Comparison of ENCODE assay signal across 11 mouse cellular contexts in genomic region chr4:119637176-119637845, GRCm38 (mm10). TPM values are rescaled to one million over a fixed set of nuclear protein-coding genes. Genes with fewer than 3 reads are reported as not detected.
DNase-seq lines count a peak whose midpoint lies in the region; ATAC-seq lines count a peak whose summit lies in the region.
"Had no signal": no experiment of that assay in that cellular context is flagged by ENCODE, and none has a peak within 500 bp of the region (broad histone marks: within the 10 kb centered on the region; RNA-seq: fewer than 3 reads in every experiment).

Gene Guca2a (plus strand): TSS chr4:119637704.

- no peaks in the 10 kb centered on the region for H3K9me3 ChIP-seq in heart, embryonic 12.5 days (replicated peaks)
- no peaks in the 10 kb centered on the region for H3K9me3 ChIP-seq in midbrain, embryonic 10.5 days (replicated peaks)
- no peaks in the 10 kb centered on the region for H3K9me3 ChIP-seq in midbrain, embryonic 13.5 days
- no peaks in the 10 kb centered on the region for H3K9me3 ChIP-seq in intestine, embryonic 15.5 days
- no peaks in the 10 kb centered on the region for H3K9me3 ChIP-seq in stomach, embryonic 16.5 days (replicated peaks; ENCODE audit: control insufficient read depth, low read length)
- no peaks in the 10 kb centered on the region for H3K9me3 ChIP-seq in limb, embryonic 10.5 days (replicated peaks)
- H3K9me3 ChIP-seq: forebrain, embryonic 12.5 days; limb, embryonic 12.5 days had no signal

- no peak for ATAC-seq in heart, embryonic 12.5 days (ENCODE audit: insufficient number of reproducible peaks, low FRiP score)
- no peak for ATAC-seq in midbrain, embryonic 13.5 days
- peak; percentile 82 for ATAC-seq in intestine, embryonic 15.5 days
- peak; percentile 61; the same call in 1 of the 2 replicates for ATAC-seq in stomach, embryonic 16.5 days (ENCODE audit: insufficient read depth, low FRiP score)
- ATAC-seq: midbrain, embryonic 16.5 days had no signal

- no peak within 1 kb of the TSS for H3K4me3 ChIP-seq in heart, embryonic 12.5 days
- no peak within 1 kb of the TSS for H3K4me3 ChIP-seq in midbrain, embryonic 10.5 days
- H3K4me3 ChIP-seq in midbrain, embryonic 13.5 days (replicated peaks) = no peak within 1 kb of the TSS
- no peak within 1 kb of the TSS for H3K4me3 ChIP-seq in intestine, embryonic 15.5 days (replicated peaks)
- H3K4me3 ChIP-seq in stomach, embryonic 16.5 days (replicated peaks; ENCODE audit: low read length) = no peak within 1 kb of the TSS
- H3K4me3 ChIP-seq in limb, embryonic 10.5 days = no peak within 1 kb of the TSS
- H3K4me3 ChIP-seq: forebrain, embryonic 12.5 days; limb, embryonic 12.5 days had no signal

- H3K4me2 ChIP-seq in heart, embryonic 12.5 days = no peak within 1 kb of the TSS
- no peak within 1 kb of the TSS for H3K4me2 ChIP-seq in midbrain, embryonic 13.5 days (replicated peaks)
- H3K4me2 ChIP-seq in intestine, embryonic 15.5 days (replicated peaks) = no peak within 1 kb of the TSS
- no peak within 1 kb of the TSS for H3K4me2 ChIP-seq in stomach, embryonic 16.5 days (ENCODE audit: low read depth, low read length)
- H3K4me2 ChIP-seq: forebrain, embryonic 12.5 days; limb, embryonic 12.5 days had no signal

- peaks cover 56% of the 10 kb centered on the region for H3K4me1 ChIP-seq in heart, embryonic 12.5 days (replicated peaks)
- H3K4me1 ChIP-seq in midbrain, embryonic 10.5 days = peaks cover 13% of the 10 kb centered on the region; the same call in 1 of the 2 replicates
- peaks cover 26% of the 10 kb centered on the region for H3K4me1 ChIP-seq in midbrain, embryonic 13.5 days (replicated peaks)
- H3K4me1 ChIP-seq in intestine, embryonic 15.5 days (replicated peaks) = no peaks in the 10 kb centered on the region
- H3K4me1 ChIP-seq in stomach, embryonic 16.5 days (ENCODE audit: control insufficient read depth, insufficient read depth, low read length) = no peaks in the 10 kb centered on the region
- peaks cover 24% of the 10 kb centered on the region for H3K4me1 ChIP-seq in limb, embryonic 10.5 days

- no peak for DNase-seq in heart, adult 8-10 months (ENCODE audit: low spot score)
- peak; percentile 8 for DNase-seq in midbrain, embryonic 10.5 days (ENCODE audit: low spot score)
- DNase-seq in limb, embryonic 10.5 days (ENCODE audit: low spot score) = no peak
- DNase-seq in frontal cortex, postnatal 10 days (ENCODE audit: low spot score in 2 of 2) = no peak

- WGBS in heart, embryonic 12.5 days = 54% methylated on average over 4 of the region's 4 CpGs
- WGBS in midbrain, embryonic 10.5 days = 75% methylated on average over 4 of the region's 4 CpGs
- 86% methylated on average over 4 of the region's 4 CpGs for WGBS in midbrain, embryonic 13.5 days
- 62% methylated on average over 4 of the region's 4 CpGs for WGBS in intestine, embryonic 15.5 days
- WGBS in stomach, embryonic 16.5 days = 65% methylated on average over 4 of the region's 4 CpGs
- WGBS in limb, embryonic 10.5 days = 75% methylated on average over 4 of the region's 4 CpGs

- peak within 1 kb of the TSS; percentile 55 for H3K27ac ChIP-seq in heart, embryonic 12.5 days (ENCODE audit: poor library complexity, severe bottlenecking)
- no peak within 1 kb of the TSS for H3K27ac ChIP-seq in midbrain, embryonic 10.5 days (replicated peaks)
- H3K27ac ChIP-seq in midbrain, embryonic 13.5 days = no peak within 1 kb of the TSS
- H3K27ac ChIP-seq in intestine, embryonic 15.5 days = peak within 1 kb of the TSS; percentile 51
- no peak within 1 kb of the TSS for H3K27ac ChIP-seq in stomach, embryonic 16.5 days (ENCODE audit: low read length)
- H3K27ac ChIP-seq in limb, embryonic 10.5 days = no peak within 1 kb of the TSS
- H3K27ac ChIP-seq: forebrain, embryonic 12.5 days; limb, embryonic 12.5 days had no signal

- peak within 1 kb of the TSS; percentile 35; the same call in 1 of the 2 replicates for H3K9ac ChIP-seq in heart, embryonic 12.5 days
- no peak within 1 kb of the TSS for H3K9ac ChIP-seq in midbrain, embryonic 13.5 days (replicated peaks)
- no peak within 1 kb of the TSS for H3K9ac ChIP-seq in intestine, embryonic 15.5 days
- no peak within 1 kb of the TSS for H3K9ac ChIP-seq in stomach, embryonic 16.5 days (ENCODE audit: low read length)
- H3K9ac ChIP-seq: forebrain, embryonic 12.5 days; limb, embryonic 12.5 days had no signal

- H3K36me3 ChIP-seq in heart, embryonic 12.5 days = peaks cover 3% of the 10 kb centered on the region; the same call in 1 of the 2 replicates
- no peaks in the 10 kb centered on the region for H3K36me3 ChIP-seq in midbrain, embryonic 10.5 days
- no peaks in the 10 kb centered on the region for H3K36me3 ChIP-seq in midbrain, embryonic 13.5 days
- H3K36me3 ChIP-seq in intestine, embryonic 15.5 days = no peaks in the 10 kb centered on the region
- H3K36me3 ChIP-seq in stomach, embryonic 16.5 days (ENCODE audit: control insufficient read depth, insufficient read depth, low read length) = no peaks in the 10 kb centered on the region
- H3K36me3 ChIP-seq in limb, embryonic 10.5 days = 0 out of 2 replicates have a peak, but pooled peaks cover 5% of the 10 kb centered on the region
- H3K36me3 ChIP-seq: forebrain, embryonic 12.5 days; limb, embryonic 12.5 days had no signal

- H3K27me3 ChIP-seq in heart, embryonic 12.5 days (replicated peaks) = no peaks in the 10 kb centered on the region
- no peaks in the 10 kb centered on the region for H3K27me3 ChIP-seq in midbrain, embryonic 10.5 days (ENCODE audit: low read depth, poor library complexity, severe bottlenecking)
- H3K27me3 ChIP-seq in midbrain, embryonic 13.5 days = no peaks in the 10 kb centered on the region
- no peaks in the 10 kb centered on the region for H3K27me3 ChIP-seq in intestine, embryonic 15.5 days (replicated peaks)
- H3K27me3 ChIP-seq in stomach, embryonic 16.5 days (ENCODE audit: control insufficient read depth, insufficient read depth, low read length) = no peaks in the 10 kb centered on the region
- H3K27me3 ChIP-seq in limb, embryonic 10.5 days (ENCODE audit: low read depth, poor library complexity, severe bottlenecking) = no peaks in the 10 kb centered on the region
- H3K27me3 ChIP-seq: forebrain, embryonic 12.5 days; limb, embryonic 12.5 days had no signal

RNA-seq across cellular contexts. Expression of gene Guca2a, which starts in this region (rescaled TPM):
- not detected in 2 replicates for polyA plus RNA-seq in heart, embryonic 12.5 days (2016; fragmentation: Nextera tagmentation; extraction: Ambion mirVana)
- not detected for total RNA-seq in heart, adult 8-10 months (2022)
- polyA plus RNA-seq in midbrain, embryonic 10.5 days (2016; fragmentation: Nextera tagmentation; extraction: Ambion mirVana) = not detected in 2 replicates
- not detected in 2 replicates for polyA plus RNA-seq in midbrain, embryonic 13.5 days (2015; fragmentation: Nextera tagmentation; extraction: Ambion mirVana)
- 175 and 231 TPM in 2 replicates for polyA plus RNA-seq in intestine, embryonic 15.5 days (2015; fragmentation: Nextera tagmentation; extraction: Ambion mirVana)
- polyA plus RNA-seq in stomach, embryonic 16.5 days (2015; fragmentation: Nextera tagmentation; extraction: Ambion mirVana) = 8.6 and 10.7 TPM in 2 replicates
- polyA plus RNA-seq in limb, embryonic 10.5 days (2016; fragmentation: Nextera tagmentation; extraction: Ambion mirVana) = not detected in 2 replicates
- polyA plus RNA-seq: forebrain, embryonic 12.5 days; limb, embryonic 12.5 days; midbrain, embryonic 16.5 days had no signal

Comparison
In these comparisons a context has a peak if more than half of its experiments do, and no peak if none do; other contexts are left out.
1. RNA of gene Guca2a (polyA plus RNA-seq): 175 to 231 TPM in intestine, embryonic 15.5 days; 8.6 to 10.7 TPM in stomach, embryonic 16.5 days, not detected in heart, embryonic 12.5 days, not detected in midbrain, embryonic 10.5 days, not detected in midbrain, embryonic 13.5 days and not detected in limb, embryonic 10.5 days; every median in the first group is over 10 times any median in the second.
2. Peak in DNase-seq in midbrain, embryonic 10.5 days; RNA of the gene not detected or under 1 TPM.
3. ATAC-seq: peak in intestine, embryonic 15.5 days (single experiment) and stomach, embryonic 16.5 days (single experiment); none in heart, embryonic 12.5 days (single experiment) and midbrain, embryonic 13.5 days (single experiment).
4. H3K27ac ChIP-seq: peak in heart, embryonic 12.5 days (single experiment) and intestine, embryonic 15.5 days (single experiment); none in midbrain, embryonic 10.5 days (single experiment), midbrain, embryonic 13.5 days (single experiment), stomach, embryonic 16.5 days (single experiment) and limb, embryonic 10.5 days (single experiment).